In the genomic region with DNA sequence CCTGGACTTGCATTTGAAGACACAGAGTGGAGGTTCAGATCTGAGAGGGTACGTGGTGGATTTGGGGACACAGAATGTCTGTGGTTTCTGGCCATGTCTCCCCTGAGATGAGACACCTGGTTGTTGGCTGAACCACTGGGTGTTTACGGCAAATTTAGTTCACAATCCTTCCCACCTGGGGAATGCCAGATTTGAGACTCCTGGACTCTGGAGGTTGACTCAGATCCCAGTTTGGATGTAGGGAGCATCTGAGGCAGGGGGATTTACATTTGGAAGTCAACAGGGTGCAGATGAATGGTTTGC, we compare ENCODE assay signal across 8 mouse cellular contexts. TPM values are rescaled to one million over a fixed set of nuclear protein-coding genes. Genes with fewer than 3 reads are reported as not detected.
DNase-seq lines count a peak whose midpoint lies in the region; ATAC-seq and TF ChIP-seq lines count a peak whose summit lies in the region.

No protein-coding gene starts in this region.

- H3K4me2 ChIP-seq in lung, embryonic 15.5 days = peak overlapping the region; percentile 80
- H3K4me2 ChIP-seq in embryonic facial prominence, embryonic 15.5 days (replicated peaks) = peak overlapping the region; percentile 77
- peak overlapping the region; percentile 93 for H3K4me2 ChIP-seq in intestine, postnatal 0 days (replicated peaks; ENCODE audit: low read depth)
- peak overlapping the region; percentile 89 for H3K4me2 ChIP-seq in neural tube, embryonic 14.5 days (ENCODE audit: low read depth, low read length)

- H3K27me3 ChIP-seq in lung, embryonic 15.5 days = no peaks in the 10 kb centered on the region
- no peaks in the 10 kb centered on the region for H3K27me3 ChIP-seq in embryonic facial prominence, embryonic 15.5 days
- no peaks in the 10 kb centered on the region for H3K27me3 ChIP-seq in intestine, postnatal 0 days (replicated peaks; ENCODE audit: control insufficient read depth, insufficient read depth, low read length)
- no peaks in the 10 kb centered on the region for H3K27me3 ChIP-seq in neural tube, embryonic 14.5 days (ENCODE audit: control insufficient read depth, insufficient read depth, low read length)

- H3K36me3 ChIP-seq in lung, embryonic 15.5 days = peaks cover 24% of the 10 kb centered on the region
- peaks cover 31% of the 10 kb centered on the region for H3K36me3 ChIP-seq in embryonic facial prominence, embryonic 15.5 days
- H3K36me3 ChIP-seq in intestine, postnatal 0 days (ENCODE audit: control insufficient read depth, insufficient read depth) = peaks cover 30% of the 10 kb centered on the region
- H3K36me3 ChIP-seq in neural tube, embryonic 14.5 days (ENCODE audit: control insufficient read depth, insufficient read depth, low read length) = peaks cover 4% of the 10 kb centered on the region; the same call in 1 of the 2 replicates

- peak overlapping the region; percentile 71 for H3K4me3 ChIP-seq in lung, embryonic 15.5 days
- peak overlapping the region; percentile 74 for H3K4me3 ChIP-seq in embryonic facial prominence, embryonic 15.5 days (replicated peaks)
- H3K4me3 ChIP-seq in intestine, postnatal 0 days (ENCODE audit: low read depth, low read length) = peak overlapping the region; percentile 86
- peak overlapping the region; percentile 75 for H3K4me3 ChIP-seq in neural tube, embryonic 14.5 days (ENCODE audit: low read depth, low read length)

- no peaks in the 10 kb centered on the region for H3K9me3 ChIP-seq in lung, embryonic 15.5 days
- H3K9me3 ChIP-seq in embryonic facial prominence, embryonic 15.5 days (replicated peaks) = no peaks in the 10 kb centered on the region
- no peaks in the 10 kb centered on the region for H3K9me3 ChIP-seq in intestine, postnatal 0 days (ENCODE audit: control insufficient read depth)
- H3K9me3 ChIP-seq in neural tube, embryonic 14.5 days (ENCODE audit: control insufficient read depth, low read length) = no peaks in the 10 kb centered on the region

- no peak for TF ChIP-seq CTCF in intestine, postnatal 0 days (IDR thresholded peaks at IDR 0.05; ENCODE audit: low read depth)

- WGBS in lung, embryonic 15.5 days = 33% methylated on average over 2 of the region's 2 CpGs
- 44% methylated on average over 2 of the region's 2 CpGs for WGBS in embryonic facial prominence, embryonic 15.5 days
- 29% methylated on average over 2 of the region's 2 CpGs for WGBS in intestine, postnatal 0 days
- 65% methylated on average over 2 of the region's 2 CpGs for WGBS in neural tube, embryonic 14.5 days

- peaks cover 33% of the 10 kb centered on the region for H3K4me1 ChIP-seq in lung, embryonic 15.5 days
- H3K4me1 ChIP-seq in embryonic facial prominence, embryonic 15.5 days = peaks cover 34% of the 10 kb centered on the region
- H3K4me1 ChIP-seq in intestine, postnatal 0 days (replicated peaks; ENCODE audit: control insufficient read depth, insufficient read depth, low read length) = peaks cover 11% of the 10 kb centered on the region
- H3K4me1 ChIP-seq in neural tube, embryonic 14.5 days (ENCODE audit: control insufficient read depth, insufficient read depth, low read length) = peaks cover 21% of the 10 kb centered on the region

- no peak for ATAC-seq in lung, embryonic 15.5 days (ENCODE audit: borderline replicate concordance, extremely low read depth, low FRiP score, low TSS enrichment)
- ATAC-seq in embryonic facial prominence, embryonic 15.5 days (ENCODE audit: insufficient number of reproducible peaks, low FRiP score, low TSS enrichment, low read depth) = no peak
- no peak for ATAC-seq in intestine, postnatal 0 days
- ATAC-seq in neural tube, embryonic 14.5 days (ENCODE audit: low read depth) = no peak

- H3K9ac ChIP-seq in lung, embryonic 15.5 days = peak overlapping the region; percentile 95
- peak overlapping the region; percentile 88 for H3K9ac ChIP-seq in embryonic facial prominence, embryonic 15.5 days
- peak overlapping the region; percentile 91 for H3K9ac ChIP-seq in intestine, postnatal 0 days (ENCODE audit: low read depth, low read length)
- H3K9ac ChIP-seq in neural tube, embryonic 14.5 days (replicated peaks; ENCODE audit: low read depth, low read length) = peak overlapping the region; percentile 79; the same call in 1 of the 2 replicates

- peak overlapping the region; percentile 39; the same call in 1 of the 2 replicates for H3K27ac ChIP-seq in lung, embryonic 15.5 days
- H3K27ac ChIP-seq in embryonic facial prominence, embryonic 15.5 days (replicated peaks) = peak overlapping the region; percentile 29
- H3K27ac ChIP-seq in intestine, postnatal 0 days (ENCODE audit: low read depth, low read length) = no peak overlapping the region; the same call in 1 of the 2 replicates
- H3K27ac ChIP-seq in neural tube, embryonic 14.5 days (ENCODE audit: low read depth, low read length) = no peak overlapping the region

- no peak for DNase-seq in lung, postnatal 10 days
- DNase-seq in layer of hippocampus, adult 9-11 months = no peak
- no peak for DNase-seq in right cerebral cortex, postnatal 25 days
- no peak for DNase-seq in kidney, adult 9 months

RNA-seq across cellular contexts. Expression of a gene that starts 1.0 kb away (rescaled TPM):
- 110 and 115 TPM in 2 replicates for polyA plus RNA-seq in lung, embryonic 15.5 days (2015; fragmentation: Nextera tagmentation; extraction: Ambion mirVana)
- polyA plus RNA-seq in embryonic facial prominence, embryonic 15.5 days (2015; fragmentation: Nextera tagmentation; extraction: Ambion mirVana) = 98.8 and 102 TPM in 2 replicates
- 40.8 and 45.2 TPM in 2 replicates for polyA plus RNA-seq in intestine, postnatal 0 days (2015; fragmentation: Nextera tagmentation; extraction: Ambion mirVana)
- polyA plus RNA-seq in neural tube, embryonic 14.5 days (2014; fragmentation: Nextera tagmentation; extraction: Ambion mirVana) = 114 and 125 TPM in 2 replicates

RNA-seq across cellular contexts. Expression of a gene that starts 6.9 kb away (rescaled TPM):
- polyA plus RNA-seq in lung, embryonic 15.5 days (2015; fragmentation: Nextera tagmentation; extraction: Ambion mirVana) = 75.9 and 79.8 TPM in 2 replicates
- 83.1 and 85.2 TPM in 2 replicates for polyA plus RNA-seq in embryonic facial prominence, embryonic 15.5 days (2015; fragmentation: Nextera tagmentation; extraction: Ambion mirVana)
- polyA plus RNA-seq in intestine, postnatal 0 days (2015; fragmentation: Nextera tagmentation; extraction: Ambion mirVana) = 54.0 and 59.4 TPM in 2 replicates
- 61.0 and 68.0 TPM in 2 replicates for polyA plus RNA-seq in neural tube, embryonic 14.5 days (2014; fragmentation: Nextera tagmentation; extraction: Ambion mirVana)

RNA-seq across cellular contexts. Expression of a gene that starts 7.0 kb away (rescaled TPM):
- polyA plus RNA-seq in lung, embryonic 15.5 days (2015; fragmentation: Nextera tagmentation; extraction: Ambion mirVana) = 1.6 and 2.7 TPM in 2 replicates
- 3.1 and 3.2 TPM in 2 replicates for polyA plus RNA-seq in embryonic facial prominence, embryonic 15.5 days (2015; fragmentation: Nextera tagmentation; extraction: Ambion mirVana)
- 0.76 and 1.1 TPM in 2 replicates for polyA plus RNA-seq in intestine, postnatal 0 days (2015; fragmentation: Nextera tagmentation; extraction: Ambion mirVana)
- 4.3 and 6.3 TPM in 2 replicates for polyA plus RNA-seq in neural tube, embryonic 14.5 days (2014; fragmentation: Nextera tagmentation; extraction: Ambion mirVana)

RNA-seq across cellular contexts. Expression of a gene that starts 11.5 kb away (rescaled TPM):
- polyA plus RNA-seq in lung, embryonic 15.5 days (2015; fragmentation: Nextera tagmentation; extraction: Ambion mirVana) = 0.45 and 2.3 TPM in 2 replicates
- polyA plus RNA-seq in embryonic facial prominence, embryonic 15.5 days (2015; fragmentation: Nextera tagmentation; extraction: Ambion mirVana) = 1.6 and 2.9 TPM in 2 replicates
- polyA plus RNA-seq in intestine, postnatal 0 days (2015; fragmentation: Nextera tagmentation; extraction: Ambion mirVana) = 0.31 TPM in 1 of 2 replicates, not detected in the other
- polyA plus RNA-seq in neural tube, embryonic 14.5 days (2014; fragmentation: Nextera tagmentation; extraction: Ambion mirVana) = 2.0 and 4.4 TPM in 2 replicates

RNA-seq across cellular contexts. Expression of a gene that starts 11.7 kb away (rescaled TPM):
- 2.0 and 3.0 TPM in 2 replicates for polyA plus RNA-seq in lung, embryonic 15.5 days (2015; fragmentation: Nextera tagmentation; extraction: Ambion mirVana)
- 0.73 and 1.3 TPM in 2 replicates for polyA plus RNA-seq in embryonic facial prominence, embryonic 15.5 days (2015; fragmentation: Nextera tagmentation; extraction: Ambion mirVana)
- 0.85 and 1.5 TPM in 2 replicates for polyA plus RNA-seq in intestine, postnatal 0 days (2015; fragmentation: Nextera tagmentation; extraction: Ambion mirVana)
- polyA plus RNA-seq in neural tube, embryonic 14.5 days (2014; fragmentation: Nextera tagmentation; extraction: Ambion mirVana) = 0.39 and 0.42 TPM in 2 replicates

Comparison
In these comparisons a context has a peak if more than half of its experiments do, and no peak if none do; other contexts are left out.
1. H3K27ac ChIP-seq: peak in lung, embryonic 15.5 days (single experiment) and embryonic facial prominence, embryonic 15.5 days (single experiment); none in intestine, postnatal 0 days (single experiment) and neural tube, embryonic 14.5 days (single experiment).
2. Peak in every context shown above with its lines, with median percentiles within 50 percentile points of each other: H3K4me2 ChIP-seq, H3K4me3 ChIP-seq and H3K9ac ChIP-seq.